Mouse (Mus musculus): ENCODE data around the gene 1810055G02Rik. TPM values are rescaled to one million over a fixed set of nuclear protein-coding genes. Genes with fewer than 3 reads are reported as not detected.

1810055G02Rik gene
- total and polyA plus RNA-seq, 3 experiments, result 5.6 to 9.5 (median 7.9) TPM

GRCm38 (mm10) chr19:3702460-3702859, 5.6 kb upstream of the 1810055G02Rik start:
- Histone ChIP-seq H3K79me2 (replicated peaks; ENCODE audit: control insufficient read depth, extremely low read depth, insufficient read depth, poor library complexity, severe bottlenecking) (no peaks in the 10 kb centered on the region), H3K9me3 (replicated peaks; ENCODE audit: low read length) (no peaks in the 10 kb centered on the region), H3K4me1 (ENCODE audit: control insufficient read depth in 1 of 2, insufficient read depth in 2 of 2) (peaks cover 2 to 14% of the 10 kb centered on the region in 2 experiments; a peak in 2 of 4 replicates), H3K4me3 (replicated peaks in 1 of 3; ENCODE audit: low read depth in 2 of 3, low read length in 2 of 3, poor library complexity in 1 of 3) (no peak overlapping the region), H3K9ac (ENCODE audit: insufficient read depth, low read depth) (no peak overlapping the region), H3K27me3 (replicated peaks) (no peaks in the 10 kb centered on the region), H3K27ac (ENCODE audit: insufficient read depth, low read depth) (no peak overlapping the region), H3K4me2 (ENCODE audit: insufficient read depth, low read depth, poor library complexity, severe bottlenecking) (no peak overlapping the region), H3K36me3 (replicated peaks in 1 of 2; ENCODE audit: control insufficient read depth in 1 of 2, insufficient read depth in 1 of 2, low read length in 1 of 2) (no peaks in the 10 kb centered on the region)
- no peak for DNase-seq (ENCODE audit: extremely low read depth)
- in situ Hi-C loops (cut with MboI; ENCODE audit: low pct_ligation_motif_present, low pct_unique_long_range_greater_than_20kb, low sequenced_read_pairs) (no loop called here), dilution Hi-C loops (cut with MboI; ENCODE audit: extremely low pct_ligation_motif_present, extremely low pct_unique_long_range_greater_than_20kb, low sequenced_read_pairs) (no loop called here)
- TF ChIP-seq NRF1 (IDR thresholded peaks at IDR 0.05; ENCODE audit: low read depth, low read length) (no peak), SMC3 (IDR thresholded peaks at IDR 0.05; ENCODE audit: low read depth, low read length) (no peak), JUN (IDR thresholded peaks at IDR 0.05; ENCODE audit: insufficient read depth, low read depth, low read length) (no peak), MYC (IDR thresholded peaks at IDR 0.05; ENCODE audit: low read depth, low read length) (no peak), ETS1 (conservative IDR thresholded peaks at IDR 0.05; ENCODE audit: low read depth, low read length) (no peak), JUND (conservative IDR thresholded peaks at IDR 0.05; ENCODE audit: low read depth, low read length) (no peak), MAX (IDR thresholded peaks at IDR 0.05; ENCODE audit: low read length) (no peak)

GRCm38 (mm10) chr19:3706258-3706657, 1.8 kb upstream of the 1810055G02Rik start:
- peak in 1 of 2 experiments; percentile 48; a peak in 2 of 4 replicates for TF ChIP-seq CTCF (conservative IDR thresholded peaks at IDR 0.05 in 1 of 2, IDR thresholded peaks at IDR 0.05 in 1 of 2; ENCODE audit: low read depth in 2 of 2, low read length in 2 of 2)
- TF ChIP-seq SMC3 (IDR thresholded peaks at IDR 0.05; ENCODE audit: low read depth, low read length), result peak; percentile 23; the same call in 1 of the 2 replicates
- TF ChIP-seq TBP (conservative IDR thresholded peaks at IDR 0.05; ENCODE audit: low read depth, low read length), result no peak
- TF ChIP-seq ZNF384 (IDR thresholded peaks at IDR 0.05; ENCODE audit: low read depth, low read length), result peak; percentile 31; the same call in 1 of the 2 replicates
- no peak for TF ChIP-seq MXI1 (IDR thresholded peaks at IDR 0.05; ENCODE audit: low read depth, low read length)
- Histone ChIP-seq H3K4me2 (ENCODE audit: insufficient read depth, low read depth, poor library complexity, severe bottlenecking) (no peak overlapping the region), H3K27me3 (replicated peaks) (no peaks in the 10 kb centered on the region), H3K4me1 (ENCODE audit: control insufficient read depth in 1 of 2, insufficient read depth in 2 of 2) (peaks cover 2 to 21% of the 10 kb centered on the region in 2 experiments; a peak in 2 of 4 replicates), H3K27ac (ENCODE audit: insufficient read depth, low read depth) (no peak overlapping the region), H3K4me3 (replicated peaks in 1 of 3; ENCODE audit: low read depth in 2 of 3, low read length in 2 of 3, poor library complexity in 1 of 3) (no peak overlapping the region), H3K79me2 (replicated peaks; ENCODE audit: control insufficient read depth, extremely low read depth, insufficient read depth, poor library complexity, severe bottlenecking) (no peaks in the 10 kb centered on the region), H3K9ac (ENCODE audit: insufficient read depth, low read depth) (no peak overlapping the region), H3K9me3 (replicated peaks; ENCODE audit: low read length) (no peaks in the 10 kb centered on the region), H3K36me3 (replicated peaks in 1 of 2; ENCODE audit: control insufficient read depth in 1 of 2, insufficient read depth in 1 of 2, low read length in 1 of 2) (peaks cover 0 to 4% of the 10 kb centered on the region in 2 experiments)
- peak; percentile 41 for DNase-seq (ENCODE audit: extremely low read depth)
- in situ Hi-C loops (cut with MboI; ENCODE audit: low pct_ligation_motif_present, low pct_unique_long_range_greater_than_20kb, low sequenced_read_pairs) (no loop called here), dilution Hi-C loops (cut with MboI; ENCODE audit: extremely low pct_ligation_motif_present, extremely low pct_unique_long_range_greater_than_20kb, low sequenced_read_pairs) (no loop called here)

- H3K4me3 ChIP-seq (replicated peaks in 1 of 3; ENCODE audit: low read depth in 2 of 3, low read length in 2 of 3, poor library complexity in 1 of 3), result peak overlapping the region; percentile 86 to 98 (median 90)
- H3K4me1 ChIP-seq (ENCODE audit: control insufficient read depth in 1 of 2, insufficient read depth in 2 of 2), result peaks cover 2 to 21% of the 10 kb centered on the region in 2 experiments; a peak in 2 of 4 replicates
- DNase-seq (ENCODE audit: extremely low read depth), result no peak
- H3K79me2 ChIP-seq (replicated peaks; ENCODE audit: control insufficient read depth, extremely low read depth, insufficient read depth, poor library complexity, severe bottlenecking), result no peaks in the 10 kb centered on the region
- dilution Hi-C loops (cut with MboI; ENCODE audit: extremely low pct_ligation_motif_present, extremely low pct_unique_long_range_greater_than_20kb, low sequenced_read_pairs), result no loop called here
- H3K27me3 ChIP-seq (replicated peaks), result no peaks in the 10 kb centered on the region
- in situ Hi-C loops (cut with MboI; ENCODE audit: low pct_ligation_motif_present, low pct_unique_long_range_greater_than_20kb, low sequenced_read_pairs), result no loop called here
- no peaks in the 10 kb centered on the region for H3K9me3 ChIP-seq (replicated peaks; ENCODE audit: low read length)
- no peak overlapping the region for H3K27ac ChIP-seq (ENCODE audit: insufficient read depth, low read depth)
- H3K36me3 ChIP-seq (replicated peaks in 1 of 2; ENCODE audit: control insufficient read depth in 1 of 2, insufficient read depth in 1 of 2, low read length in 1 of 2), result peaks cover 0 to 9% of the 10 kb centered on the region in 2 experiments
- peak; percentile 74; the same call in 1 of the 2 replicates for TF ChIP-seq MYC (IDR thresholded peaks at IDR 0.05; ENCODE audit: low read depth, low read length)
- TF ChIP-seq MAX (IDR thresholded peaks at IDR 0.05; ENCODE audit: low read length), result peak; percentile 77
- TF ChIP-seq POLR2A (IDR thresholded peaks at IDR 0.05; ENCODE audit: low read depth, low read length), result no peak
- no peak for TF ChIP-seq JUN (IDR thresholded peaks at IDR 0.05; ENCODE audit: insufficient read depth, low read depth, low read length)
- no peak for TF ChIP-seq TCF12 (IDR thresholded peaks at IDR 0.05; ENCODE audit: low read depth, low read length)
- no peak for TF ChIP-seq E2F4 (IDR thresholded peaks at IDR 0.05; ENCODE audit: insufficient replicate concordance, low read depth, low read length)
- peak overlapping the region; percentile 64 for H3K9ac ChIP-seq (ENCODE audit: insufficient read depth, low read depth)
- H3K4me2 ChIP-seq (ENCODE audit: insufficient read depth, low read depth, poor library complexity, severe bottlenecking), result peak overlapping the region; percentile 80
These were observed 540 bp upstream of the 1810055G02Rik start for GRCm38 (mm10) chr19:3707553-3707952.

All from CH12.LX (cell line).